8 mouse cellular contexts compared by ENCODE assay signal in genomic region chr2:164909100-164909499, GRCm38 (mm10). TPM values are rescaled to one million over a fixed set of nuclear protein-coding genes. Genes with fewer than 3 reads are reported as not detected.
A peak's percentile ranks its signal among the peaks of the same experiment; 100 is the strongest.
DNase-seq lines count a peak whose midpoint lies in the region; ATAC-seq and TF ChIP-seq lines count a peak whose summit lies in the region.
"Had no signal": no experiment of that assay in that cellular context is flagged by ENCODE, and none has a peak within 500 bp of the region (broad histone marks: within the 10 kb centered on the region; RNA-seq: fewer than 3 reads in every experiment).

No protein-coding gene starts in this region.

- no peaks in the 10 kb centered on the region for H3K27me3 ChIP-seq in heart, embryonic 15.5 days
- H3K27me3 ChIP-seq in neural tube, embryonic 12.5 days (replicated peaks), result no peaks in the 10 kb centered on the region
- H3K27me3 ChIP-seq in limb, embryonic 14.5 days (ENCODE audit: control insufficient read depth, insufficient read depth, low read length), result no peaks in the 10 kb centered on the region

- 86% methylated on average over 3 of the region's 3 CpGs for WGBS in heart, embryonic 15.5 days
- 92% methylated on average over 3 of the region's 3 CpGs for WGBS in neural tube, embryonic 12.5 days
- WGBS in limb, embryonic 14.5 days, result 97% methylated on average over 3 of the region's 3 CpGs

- H3K9ac ChIP-seq in heart, embryonic 15.5 days, result no peak overlapping the region
- H3K9ac ChIP-seq in neural tube, embryonic 12.5 days, result no peak overlapping the region
- 0 out of 2 replicates have a peak overlapping the region, but pooled peaks have one; percentile 1 for H3K9ac ChIP-seq in limb, embryonic 14.5 days (ENCODE audit: low read depth, low read length, severe bottlenecking)

- peaks cover 5% of the 10 kb centered on the region; the same call in 1 of the 2 replicates for H3K9me3 ChIP-seq in heart, embryonic 15.5 days (replicated peaks)
- H3K9me3 ChIP-seq in neural tube, embryonic 12.5 days, result peaks cover 7% of the 10 kb centered on the region; the same call in 1 of the 2 replicates
- peaks cover 5% of the 10 kb centered on the region for H3K9me3 ChIP-seq in limb, embryonic 14.5 days (ENCODE audit: control insufficient read depth, low read length)

- ATAC-seq in heart, embryonic 15.5 days (replicated peaks; ENCODE audit: insufficient number of reproducible peaks, insufficient read depth, low FRiP score, low read depth), result no peak
- no peak for ATAC-seq in neural tube, embryonic 12.5 days (ENCODE audit: low FRiP score, low read depth)
- no peak for ATAC-seq in limb, embryonic 14.5 days (ENCODE audit: low FRiP score, low read depth)

- peak overlapping the region; percentile 4; the same call in 1 of the 2 replicates for H3K4me2 ChIP-seq in heart, embryonic 15.5 days
- peak overlapping the region; percentile 90; the same call in 1 of the 2 replicates for H3K4me2 ChIP-seq in neural tube, embryonic 12.5 days (replicated peaks)
- 0 out of 2 replicates have a peak overlapping the region, but pooled peaks have one; percentile 80 for H3K4me2 ChIP-seq in limb, embryonic 14.5 days (replicated peaks; ENCODE audit: low read depth, low read length, severe bottlenecking)

- H3K4me3 ChIP-seq in heart, embryonic 15.5 days, result 0 out of 2 replicates have a peak overlapping the region, but pooled peaks have one; percentile 71
- H3K4me3 ChIP-seq in neural tube, embryonic 12.5 days, result no peak overlapping the region
- H3K4me3 ChIP-seq in limb, embryonic 14.5 days (replicated peaks; ENCODE audit: low read length), result 0 out of 2 replicates have a peak overlapping the region, but pooled peaks have one; percentile 82

- H3K4me1 ChIP-seq in heart, embryonic 15.5 days (replicated peaks), result peaks cover 27% of the 10 kb centered on the region
- H3K4me1 ChIP-seq in neural tube, embryonic 12.5 days, result peaks cover 25% of the 10 kb centered on the region
- H3K4me1 ChIP-seq in limb, embryonic 14.5 days (ENCODE audit: control insufficient read depth, insufficient read depth, low read length), result peaks cover 15% of the 10 kb centered on the region

- no peak for DNase-seq in heart, adult 18-20 months
- DNase-seq in neural tube, embryonic 10.5 days (ENCODE audit: extremely low spot score, low spot score), result no peak
- no peak for DNase-seq in limb, embryonic 14.5 days (ENCODE audit: low spot score)
- DNase-seq in ovary, adult 18-20 months (ENCODE audit: low spot score), result no peak
- DNase-seq in frontal cortex, postnatal 36 days (ENCODE audit: low spot score in 2 of 2), result no peak
- DNase-seq: right cerebral cortex, postnatal 25 days had no signal

- H3K27ac ChIP-seq in heart, embryonic 15.5 days, result no peak overlapping the region
- H3K27ac ChIP-seq in neural tube, embryonic 12.5 days, result no peak overlapping the region
- H3K27ac ChIP-seq in limb, embryonic 14.5 days (replicated peaks; ENCODE audit: low read depth, low read length), result no peak overlapping the region

- H3K36me3 ChIP-seq in heart, embryonic 15.5 days, result peaks cover 52% of the 10 kb centered on the region
- peaks cover 55% of the 10 kb centered on the region for H3K36me3 ChIP-seq in neural tube, embryonic 12.5 days
- peaks cover 55% of the 10 kb centered on the region for H3K36me3 ChIP-seq in limb, embryonic 14.5 days (ENCODE audit: control insufficient read depth, insufficient read depth, low read length)

- no peak for TF ChIP-seq POLR2A in limb, embryonic 14.5 days (IDR thresholded peaks at IDR 0.05; ENCODE audit: borderline replicate concordance, extremely low read depth, insufficient read depth, insufficient read length)

RNA-seq across cellular contexts. Expression of gene Zfp335, which starts 2.5 kb away (rescaled TPM):
- polyA plus RNA-seq in heart, embryonic 15.5 days (2015; fragmentation: Nextera tagmentation; extraction: Ambion mirVana), result 5.9 and 10.9 TPM in 2 replicates
- total RNA-seq in heart, adult 18-20 months (2021), result 1 to 10 TPM; 6.8 to 7.7 TPM
- polyA plus RNA-seq in neural tube, embryonic 12.5 days (2016; fragmentation: Nextera tagmentation; extraction: Ambion mirVana), result 14.5 and 17.2 TPM in 2 replicates
- 37.9 and 48.9 TPM in 2 replicates for polyA plus RNA-seq in limb, embryonic 14.5 days (2012; rRNA removed)
- polyA plus RNA-seq in limb, embryonic 14.5 days (2014; fragmentation: Nextera tagmentation; extraction: Ambion mirVana), result 13.7 and 17.7 TPM in 2 replicates

RNA-seq across cellular contexts. Expression of gene Pcif1, which starts 30.0 kb away (rescaled TPM):
- 53.4 and 56.4 TPM in 2 replicates for polyA plus RNA-seq in heart, embryonic 15.5 days (2015; fragmentation: Nextera tagmentation; extraction: Ambion mirVana)
- total RNA-seq in heart, adult 18-20 months (2021), result 10 to 100 TPM; 27.3 to 30.5 TPM
- polyA plus RNA-seq in neural tube, embryonic 12.5 days (2016; fragmentation: Nextera tagmentation; extraction: Ambion mirVana), result 83.4 and 86.4 TPM in 2 replicates
- polyA plus RNA-seq in limb, embryonic 14.5 days (2012; rRNA removed), result 40.5 and 48.6 TPM in 2 replicates
- polyA plus RNA-seq in limb, embryonic 14.5 days (2014; fragmentation: Nextera tagmentation; extraction: Ambion mirVana), result 66.4 and 73.0 TPM in 2 replicates

RNA-seq across cellular contexts. Expression of gene Mmp9, which starts 31.5 kb away (rescaled TPM):
- polyA plus RNA-seq in heart, embryonic 15.5 days (2015; fragmentation: Nextera tagmentation; extraction: Ambion mirVana), result 0.81 and 4.5 TPM in 2 replicates
- total RNA-seq in heart, adult 18-20 months (2021), result 1 to 10 TPM; 1.3 to 1.6 TPM
- polyA plus RNA-seq in neural tube, embryonic 12.5 days (2016; fragmentation: Nextera tagmentation; extraction: Ambion mirVana), result 5.0 TPM in 2 replicates
- polyA plus RNA-seq in limb, embryonic 14.5 days (2012; rRNA removed), result 16.7 and 20.3 TPM in 2 replicates
- polyA plus RNA-seq in limb, embryonic 14.5 days (2014; fragmentation: Nextera tagmentation; extraction: Ambion mirVana), result 13.6 and 19.1 TPM in 2 replicates

RNA-seq across cellular contexts. Expression of gene Slc12a5, which starts 51.5 kb away (rescaled TPM):
- polyA plus RNA-seq in heart, embryonic 15.5 days (2015; fragmentation: Nextera tagmentation; extraction: Ambion mirVana), result 0.21 and 0.53 TPM in 2 replicates
- 1 to 10 TPM; 2.0 to 2.3 TPM for total RNA-seq in heart, adult 18-20 months (2021)
- 12.7 and 13.9 TPM in 2 replicates for polyA plus RNA-seq in neural tube, embryonic 12.5 days (2016; fragmentation: Nextera tagmentation; extraction: Ambion mirVana)
- 6.9 and 7.0 TPM in 2 replicates for polyA plus RNA-seq in limb, embryonic 14.5 days (2012; rRNA removed)
- polyA plus RNA-seq in limb, embryonic 14.5 days (2014; fragmentation: Nextera tagmentation; extraction: Ambion mirVana), result 0.72 and 0.88 TPM in 2 replicates

RNA-seq across cellular contexts. Expression of gene Pltp, which starts 51.6 kb away (rescaled TPM):
- polyA plus RNA-seq in heart, embryonic 15.5 days (2015; fragmentation: Nextera tagmentation; extraction: Ambion mirVana), result 14.0 and 71.8 TPM in 2 replicates
- total RNA-seq in heart, adult 18-20 months (2021), result 10 to 100 TPM; 37.7 to 39.3 TPM
- 87.9 and 93.1 TPM in 2 replicates for polyA plus RNA-seq in neural tube, embryonic 12.5 days (2016; fragmentation: Nextera tagmentation; extraction: Ambion mirVana)
- 45.5 and 55.3 TPM in 2 replicates for polyA plus RNA-seq in limb, embryonic 14.5 days (2012; rRNA removed)
- polyA plus RNA-seq in limb, embryonic 14.5 days (2014; fragmentation: Nextera tagmentation; extraction: Ambion mirVana), result 51.1 and 56.2 TPM in 2 replicates

Comparison
In these comparisons a context has a peak if more than half of its experiments do, and no peak if none do; other contexts are left out.
1. H3K4me2 ChIP-seq: peak in every context shown above with its lines; median percentile 90 in neural tube, embryonic 12.5 days; 80 in limb, embryonic 14.5 days; 4 in heart, embryonic 15.5 days.